8 mouse cellular contexts compared by ENCODE assay signal in genomic region chr11:61714346-61715117, GRCm38 (mm10). TPM values are rescaled to one million over a fixed set of nuclear protein-coding genes. Genes with fewer than 3 reads are reported as not detected.
DNase-seq lines count a peak whose midpoint lies in the region; ATAC-seq and TF ChIP-seq lines count a peak whose summit lies in the region.

No protein-coding gene starts in this region.

- H3K9ac ChIP-seq in hindbrain, embryonic 13.5 days, result no peak overlapping the region; the same call in 1 of the 2 replicates
- no peak overlapping the region for H3K9ac ChIP-seq in lung, embryonic 16.5 days (ENCODE audit: low read length)

- no peak overlapping the region for H3K27ac ChIP-seq in hindbrain, embryonic 13.5 days
- no peak overlapping the region for H3K27ac ChIP-seq in lung, embryonic 16.5 days (ENCODE audit: low read length)

- peaks cover 7% of the 10 kb centered on the region for H3K4me1 ChIP-seq in hindbrain, embryonic 13.5 days (replicated peaks)
- H3K4me1 ChIP-seq in lung, embryonic 16.5 days (replicated peaks; ENCODE audit: control insufficient read depth, insufficient read depth, low read length), result no peaks in the 10 kb centered on the region

- TF ChIP-seq CTCF in Patski (IDR thresholded peaks at IDR 0.05), result no peak

- POLR2A ChIA-PET in Patski (lab: Charles Lee), result interaction anchor here (1.0 to 1.6 kb wide), 2 partner anchors 49 to 84 kb away, joined by 3 to 4 read pairs; no protein-coding TSS in a partner anchor

- WGBS in hindbrain, embryonic 13.5 days, result 51% methylated on average over 11 of the region's 11 CpGs
- WGBS in lung, embryonic 16.5 days, result 43% methylated on average over 11 of the region's 11 CpGs

- no peak overlapping the region for H3K4me2 ChIP-seq in hindbrain, embryonic 13.5 days
- no peak overlapping the region for H3K4me2 ChIP-seq in lung, embryonic 16.5 days (ENCODE audit: low read depth, low read length)

- H3K36me3 ChIP-seq in hindbrain, embryonic 13.5 days, result no peaks in the 10 kb centered on the region
- H3K36me3 ChIP-seq in lung, embryonic 16.5 days (ENCODE audit: control insufficient read depth, insufficient read depth, low read length), result no peaks in the 10 kb centered on the region

- no peak overlapping the region for H3K4me3 ChIP-seq in hindbrain, embryonic 13.5 days
- no peak overlapping the region for H3K4me3 ChIP-seq in lung, embryonic 16.5 days (ENCODE audit: low read length)

- no peaks in the 10 kb centered on the region for H3K9me3 ChIP-seq in hindbrain, embryonic 13.5 days
- H3K9me3 ChIP-seq in lung, embryonic 16.5 days (ENCODE audit: control insufficient read depth, low read length), result no peaks in the 10 kb centered on the region

- no peaks in the 10 kb centered on the region for H3K27me3 ChIP-seq in Patski
- H3K27me3 ChIP-seq in hindbrain, embryonic 13.5 days, result peaks cover 5% of the 10 kb centered on the region; the same call in 1 of the 2 replicates
- no peaks in the 10 kb centered on the region for H3K27me3 ChIP-seq in lung, embryonic 16.5 days (ENCODE audit: control insufficient read depth, insufficient read depth, low read depth, low read length)

- peak; percentile 27 for DNase-seq in Patski (ENCODE audit: low read depth, low spot score)
- DNase-seq in cerebellum, adult 9-11 months, result peak; percentile 80
- peak; percentile 34 to 68 for DNase-seq in frontal cortex, postnatal 10 days (ENCODE audit: low spot score in 2 of 2)
- peak; percentile 75 to 83 for DNase-seq in layer of hippocampus, postnatal 10 days (ENCODE audit: low spot score in 2 of 2)
- peak; percentile 84 for DNase-seq in retina, postnatal 7 days (ENCODE audit: low read depth, low spot score)
- peak; percentile 28 for DNase-seq in urinary bladder, adult 2 months (ENCODE audit: low spot score)

- CTCF ChIA-PET in Patski (lab: Charles Lee), result interaction anchor here (0.6 to 3.3 kb wide), 24 partner anchors 12 to 302 kb away, joined by 3 to 39 read pairs (median 5); partner anchors contain the start of gene Grap

- in situ Hi-C loops in Patski (cut with MboI; ENCODE audit: low pct_unique_long_range_greater_than_20kb), result loop anchor here (5.0 kb wide), 3 partner anchors 47 to 207 kb away; partner anchors contain the start of gene B9d1

- ATAC-seq in Patski, result peak; percentile 70
- ATAC-seq in hindbrain, embryonic 13.5 days (ENCODE audit: low FRiP score), result peak; percentile 84
- ATAC-seq in lung, embryonic 16.5 days (ENCODE audit: low read depth), result peak; percentile 83; the same call in 1 of the 2 replicates

RNA-seq across cellular contexts. Expression of gene Slc5a10, which starts 6.1 kb away (rescaled TPM):
- polyA plus RNA-seq in Patski (2021), result not detected
- not detected in 2 replicates for polyA plus RNA-seq in hindbrain, embryonic 13.5 days (2015; fragmentation: Nextera tagmentation; extraction: Ambion mirVana)
- under 1 TPM in 1 of 2 experiments, not detected in 1; 0.69 TPM for total RNA-seq in layer of hippocampus, postnatal 10 days (2021)
- polyA plus RNA-seq in lung, embryonic 16.5 days (2015; fragmentation: Nextera tagmentation; extraction: Ambion mirVana), result 0.08 TPM in 1 of 2 replicates, not detected in the other
- polyA plus RNA-seq in urinary bladder, adult 2 months (2012; rRNA removed), result 0.03 and 0.04 TPM in 2 replicates

RNA-seq across cellular contexts. Expression of gene Fam83g, which starts 30.6 kb away (rescaled TPM):
- not detected for polyA plus RNA-seq in Patski (2021)
- 0.13 and 0.19 TPM in 2 replicates for polyA plus RNA-seq in hindbrain, embryonic 13.5 days (2015; fragmentation: Nextera tagmentation; extraction: Ambion mirVana)
- total RNA-seq in layer of hippocampus, postnatal 10 days (2021), result not detected
- 2.2 and 2.3 TPM in 2 replicates for polyA plus RNA-seq in lung, embryonic 16.5 days (2015; fragmentation: Nextera tagmentation; extraction: Ambion mirVana)
- polyA plus RNA-seq in urinary bladder, adult 2 months (2012; rRNA removed), result 6.2 and 6.5 TPM in 2 replicates

RNA-seq across cellular contexts. Expression of gene Prpsap2, which starts 47.4 kb away (rescaled TPM):
- polyA plus RNA-seq in Patski (2021), result 32.7 TPM
- 54.3 and 55.8 TPM in 2 replicates for polyA plus RNA-seq in hindbrain, embryonic 13.5 days (2015; fragmentation: Nextera tagmentation; extraction: Ambion mirVana)
- 10 to 100 TPM; 38.3 to 41.0 TPM for total RNA-seq in layer of hippocampus, postnatal 10 days (2021)
- polyA plus RNA-seq in lung, embryonic 16.5 days (2015; fragmentation: Nextera tagmentation; extraction: Ambion mirVana), result 31.3 and 31.4 TPM in 2 replicates
- 26.7 and 33.1 TPM in 2 replicates for polyA plus RNA-seq in urinary bladder, adult 2 months (2012; rRNA removed)

Comparison
In these comparisons a context has a peak if more than half of its experiments do, and no peak if none do; other contexts are left out.
1. DNase-seq: peak in every context shown above with its lines; median percentile 84 in retina, postnatal 7 days; 80 in cerebellum, adult 9-11 months; 79 in layer of hippocampus, postnatal 10 days; 51 in frontal cortex, postnatal 10 days; 28 in urinary bladder, adult 2 months; 27 in Patski.